9 mouse cellular contexts compared by ENCODE assay signal in genomic region chr8:95242826-95243571, GRCm38 (mm10). TPM values are rescaled to one million over a fixed set of nuclear protein-coding genes. Genes with fewer than 3 reads are reported as not detected.
DNase-seq lines count a peak whose midpoint lies in the region; ATAC-seq and TF ChIP-seq lines count a peak whose summit lies in the region.
"Had no signal": no experiment of that assay in that cellular context is flagged by ENCODE, and none has a peak within 500 bp of the region (broad histone marks: within the 10 kb centered on the region; RNA-seq: fewer than 3 reads in every experiment).

No protein-coding gene starts in this region.

- peak; percentile 91 for ATAC-seq in forebrain, embryonic 16.5 days
- ATAC-seq in midbrain, embryonic 14.5 days (ENCODE audit: low FRiP score, low TSS enrichment) = peak; percentile 74

- peak overlapping the region; percentile 99 for H3K27ac ChIP-seq in forebrain, embryonic 16.5 days (ENCODE audit: low read length)
- H3K27ac ChIP-seq in midbrain, embryonic 14.5 days (replicated peaks; ENCODE audit: low read depth, low read length) = peak overlapping the region; percentile 94
- no peak overlapping the region for H3K27ac ChIP-seq in thymus, adult 2 months (ENCODE audit: control insufficient read depth, insufficient read depth, low read length)

- WGBS in forebrain, embryonic 16.5 days = 2% methylated on average over 12 of the region's 12 CpGs
- WGBS in midbrain, embryonic 14.5 days = 4% methylated on average over 12 of the region's 12 CpGs
- WGBS in thymus, adult 2 months = 90% methylated on average over 12 of the region's 12 CpGs

- no peaks in the 10 kb centered on the region for H3K27me3 ChIP-seq in forebrain, embryonic 16.5 days (replicated peaks; ENCODE audit: control insufficient read depth, insufficient read depth, low read length)
- H3K27me3 ChIP-seq in midbrain, embryonic 14.5 days (ENCODE audit: control insufficient read depth, insufficient read depth, low read length) = no peaks in the 10 kb centered on the region
- H3K27me3 ChIP-seq in thymus, adult 2 months (ENCODE audit: control insufficient read depth, insufficient read depth, low read length) = no peaks in the 10 kb centered on the region

- peaks cover 38% of the 10 kb centered on the region for H3K4me1 ChIP-seq in forebrain, embryonic 16.5 days (replicated peaks; ENCODE audit: control insufficient read depth, insufficient read depth, low read length)
- peaks cover 35% of the 10 kb centered on the region for H3K4me1 ChIP-seq in midbrain, embryonic 14.5 days (ENCODE audit: control insufficient read depth, insufficient read depth, low read length)
- peaks cover 23% of the 10 kb centered on the region for H3K4me1 ChIP-seq in thymus, adult 2 months (replicated peaks; ENCODE audit: control insufficient read depth, insufficient read depth, low read length)

- intact Hi-C loops in heart, postnatal 14 days (cut with DNase I) = no loop called here

- H3K9me3 ChIP-seq in forebrain, embryonic 16.5 days (ENCODE audit: control insufficient read depth, low read length) = no peaks in the 10 kb centered on the region
- H3K9me3 ChIP-seq in midbrain, embryonic 14.5 days (ENCODE audit: control insufficient read depth, low read length) = no peaks in the 10 kb centered on the region

- peak overlapping the region; percentile 42 for H3K4me2 ChIP-seq in forebrain, embryonic 16.5 days (ENCODE audit: low read length)
- peak overlapping the region; percentile 27 for H3K4me2 ChIP-seq in midbrain, embryonic 14.5 days (ENCODE audit: low read length)

- peak; percentile 17 for DNase-seq in heart, postnatal 4 days
- no peak for DNase-seq in heart, postnatal 14 days
- DNase-seq in kidney, postnatal 25 days = peak; percentile 45 to 70
- DNase-seq in midbrain, embryonic 14.5 days = peak; percentile 86
- no peak for DNase-seq in thymus, adult 2 months
- no peak for DNase-seq in thymus, postnatal 36 days
- DNase-seq in ovary, postnatal 36 days (ENCODE audit: low spot score) = no peak

- no peaks in the 10 kb centered on the region for H3K36me3 ChIP-seq in forebrain, embryonic 16.5 days (ENCODE audit: control insufficient read depth, insufficient read depth)
- no peaks in the 10 kb centered on the region for H3K36me3 ChIP-seq in midbrain, embryonic 14.5 days (ENCODE audit: control insufficient read depth, insufficient read depth, low read length)
- no peaks in the 10 kb centered on the region for H3K36me3 ChIP-seq in thymus, adult 2 months (ENCODE audit: control insufficient read depth, insufficient read depth, low read length)

- no peak for TF ChIP-seq CTCF in thymus, adult 2 months (IDR thresholded peaks at IDR 0.05; ENCODE audit: borderline replicate concordance, control insufficient read depth, extremely low read depth, insufficient read depth, low read length, poor library complexity)

- peak overlapping the region; percentile 24; the same call in 1 of the 2 replicates for H3K4me3 ChIP-seq in forebrain, embryonic 16.5 days (replicated peaks; ENCODE audit: low read length)
- no peak overlapping the region for H3K4me3 ChIP-seq in midbrain, embryonic 14.5 days (replicated peaks; ENCODE audit: low read depth, low read length)
- no peak overlapping the region for H3K4me3 ChIP-seq in thymus, adult 2 months (ENCODE audit: control insufficient read depth, insufficient read depth, low read length)
- H3K4me3 ChIP-seq: erythroblast, embryonic 14.5 days had no signal

- H3K9ac ChIP-seq in forebrain, embryonic 16.5 days (replicated peaks; ENCODE audit: low read depth, low read length) = peak overlapping the region; percentile 54; the same call in 1 of the 2 replicates
- peak overlapping the region; percentile 27 for H3K9ac ChIP-seq in midbrain, embryonic 14.5 days (replicated peaks; ENCODE audit: low read length)

- no peak for TF ChIP-seq POLR2A in thymus, adult 2 months (IDR thresholded peaks at IDR 0.05; ENCODE audit: control insufficient read depth, extremely low read depth, insufficient read depth, low read length, poor library complexity)

RNA-seq across cellular contexts. Expression of gene Kifc3, which starts 40.4 kb away (rescaled TPM):
- 10 to 100 TPM; 61.4 to 63.9 TPM for total RNA-seq in heart, postnatal 4 days (2021)
- total RNA-seq in heart, postnatal 14 days (2021) = 10 to 100 TPM; 58.1 to 62.8 TPM
- polyA plus RNA-seq in forebrain, embryonic 16.5 days (2015; fragmentation: Nextera tagmentation; extraction: Ambion mirVana) = 16.8 and 21.9 TPM in 2 replicates
- polyA plus RNA-seq in midbrain, embryonic 14.5 days (2014; fragmentation: Nextera tagmentation; extraction: Ambion mirVana) = 19.4 and 21.9 TPM in 2 replicates
- 13.7 and 19.1 TPM in 2 replicates for polyA plus RNA-seq in thymus, adult 2 months (2012; rRNA removed)

Comparison
In these comparisons a context has a peak if more than half of its experiments do, and no peak if none do; other contexts are left out.
1. DNase-seq: peak in heart, postnatal 4 days (single experiment), kidney, postnatal 25 days (2 of 2) and midbrain, embryonic 14.5 days (single experiment); none in heart, postnatal 14 days (0 of 2), thymus, adult 2 months (single experiment), thymus, postnatal 36 days (0 of 2) and ovary, postnatal 36 days (single experiment).